Mouse (Mus musculus): ENCODE results near the gene Zbtb46. TPM values are rescaled to one million over a fixed set of nuclear protein-coding genes. Genes with fewer than 3 reads are reported as not detected.

The Zbtb46 gene
- polyA plus RNA-seq, 1 experiment = not detected

GRCm38 (mm10) chr2:181420903-181421638, 38.2 kb downstream of the Zbtb46 start:
- no peak overlapping the region for H3K27ac ChIP-seq (ENCODE audit: insufficient read depth, low read depth, low read length)
- TF ChIP-seq CTCF (IDR thresholded peaks at IDR 0.05; ENCODE audit: insufficient read depth, low read depth, low read length) (no peak), POLR2A (IDR thresholded peaks at IDR 0.05; ENCODE audit: insufficient read depth, low read depth, low read length) (no peak)
- H3K4me1 ChIP-seq (ENCODE audit: control insufficient read depth, insufficient read depth, low read length) = no peaks in the 10 kb centered on the region
- WGBS = 87% methylated on average over 4 of the region's 4 CpGs
- H3K4me3 ChIP-seq (ENCODE audit: insufficient read depth, low read depth, low read length) = no peak overlapping the region

GRCm38 (mm10) chr2:181420426-181420825, 38.8 kb downstream of the Zbtb46 start:
- H3K27ac ChIP-seq (ENCODE audit: insufficient read depth, low read depth, low read length) = no peak overlapping the region
- H3K4me3 ChIP-seq (ENCODE audit: insufficient read depth, low read depth, low read length) = no peak overlapping the region
- no peaks in the 10 kb centered on the region for H3K4me1 ChIP-seq (ENCODE audit: control insufficient read depth, insufficient read depth, low read length)
- 43% methylated on average over 4 of the region's 4 CpGs for WGBS
- TF ChIP-seq CTCF (IDR thresholded peaks at IDR 0.05; ENCODE audit: insufficient read depth, low read depth, low read length) (no peak), POLR2A (IDR thresholded peaks at IDR 0.05; ENCODE audit: insufficient read depth, low read depth, low read length) (no peak)

- WGBS = 89% methylated on average over 7 of the region's 7 CpGs
- Histone ChIP-seq H3K27ac (ENCODE audit: insufficient read depth, low read depth, low read length) (no peak overlapping the region), H3K4me1 (ENCODE audit: control insufficient read depth, insufficient read depth, low read length) (no peaks in the 10 kb centered on the region), H3K4me3 (ENCODE audit: insufficient read depth, low read depth, low read length) (no peak overlapping the region)
- no peak for TF ChIP-seq CTCF (IDR thresholded peaks at IDR 0.05; ENCODE audit: insufficient read depth, low read depth, low read length)
- TF ChIP-seq POLR2A (IDR thresholded peaks at IDR 0.05; ENCODE audit: insufficient read depth, low read depth, low read length) = no peak
These were observed 39.9 kb downstream of the Zbtb46 start for GRCm38 (mm10) chr2:181419359-181419758.

- 42% methylated on average over 3 of the region's 3 CpGs for WGBS
- TF ChIP-seq POLR2A (IDR thresholded peaks at IDR 0.05; ENCODE audit: insufficient read depth, low read depth, low read length) = no peak
- no peak for TF ChIP-seq CTCF (IDR thresholded peaks at IDR 0.05; ENCODE audit: insufficient read depth, low read depth, low read length)
- H3K4me3 ChIP-seq (ENCODE audit: insufficient read depth, low read depth, low read length) = no peak overlapping the region
These were observed 43.3 kb downstream of the Zbtb46 start for GRCm38 (mm10) chr2:181415945-181416344.

GRCm38 (mm10) chr2:181413141-181413540, 46.1 kb downstream of the Zbtb46 start:
- no peaks in the 10 kb centered on the region for H3K4me1 ChIP-seq (ENCODE audit: control insufficient read depth, insufficient read depth, low read length)
- no peak overlapping the region for H3K27ac ChIP-seq (ENCODE audit: insufficient read depth, low read depth, low read length)
- TF ChIP-seq POLR2A (IDR thresholded peaks at IDR 0.05; ENCODE audit: insufficient read depth, low read depth, low read length) (no peak), CTCF (IDR thresholded peaks at IDR 0.05; ENCODE audit: insufficient read depth, low read depth, low read length) (no peak)
- H3K4me3 ChIP-seq (ENCODE audit: insufficient read depth, low read depth, low read length) = no peak overlapping the region
- WGBS = 50% methylated on average over 2 of the region's 2 CpGs

More at GRCm38 (mm10) chr2:181415945-181416344, 43.3 kb downstream of the Zbtb46 start:
- H3K4me1 ChIP-seq (ENCODE audit: control insufficient read depth, insufficient read depth, low read length) = no peaks in the 10 kb centered on the region
- no peak overlapping the region for H3K27ac ChIP-seq (ENCODE audit: insufficient read depth, low read depth, low read length)

- Histone ChIP-seq H3K4me1 (ENCODE audit: control insufficient read depth, insufficient read depth, low read length) (no peaks in the 10 kb centered on the region), H3K27ac (ENCODE audit: insufficient read depth, low read depth, low read length) (no peak overlapping the region), H3K4me3 (ENCODE audit: insufficient read depth, low read depth, low read length) (no peak overlapping the region)
- 30% methylated on average over 4 of the region's 4 CpGs for WGBS
- no peak for TF ChIP-seq POLR2A (IDR thresholded peaks at IDR 0.05; ENCODE audit: insufficient read depth, low read depth, low read length)
- no peak for TF ChIP-seq CTCF (IDR thresholded peaks at IDR 0.05; ENCODE audit: insufficient read depth, low read depth, low read length)
These were observed 48.3 kb downstream of the Zbtb46 start for GRCm38 (mm10) chr2:181410760-181411473.

- H3K27ac ChIP-seq (ENCODE audit: insufficient read depth, low read depth, low read length) = no peak overlapping the region
- no peak overlapping the region for H3K4me3 ChIP-seq (ENCODE audit: insufficient read depth, low read depth, low read length)
- H3K4me1 ChIP-seq (ENCODE audit: control insufficient read depth, insufficient read depth, low read length) = no peaks in the 10 kb centered on the region
- no peak for TF ChIP-seq CTCF (IDR thresholded peaks at IDR 0.05; ENCODE audit: insufficient read depth, low read depth, low read length)
- no peak for TF ChIP-seq POLR2A (IDR thresholded peaks at IDR 0.05; ENCODE audit: insufficient read depth, low read depth, low read length)
- 87% methylated on average over 7 of the region's 7 CpGs for WGBS
These were observed 49.6 kb downstream of the Zbtb46 start for GRCm38 (mm10) chr2:181409643-181410042.

- Histone ChIP-seq H3K4me3 (ENCODE audit: insufficient read depth, low read depth, low read length) (no peak overlapping the region), H3K27ac (ENCODE audit: insufficient read depth, low read depth, low read length) (no peak overlapping the region), H3K4me1 (ENCODE audit: control insufficient read depth, insufficient read depth, low read length) (no peaks in the 10 kb centered on the region)
- no peak for TF ChIP-seq POLR2A (IDR thresholded peaks at IDR 0.05; ENCODE audit: insufficient read depth, low read depth, low read length)
- TF ChIP-seq CTCF (IDR thresholded peaks at IDR 0.05; ENCODE audit: insufficient read depth, low read depth, low read length) = no peak
- WGBS = 93% methylated on average over 3 of the region's 3 CpGs
These were observed 55.5 kb downstream of the Zbtb46 start for GRCm38 (mm10) chr2:181403722-181404121.

- no peak for TF ChIP-seq CTCF (IDR thresholded peaks at IDR 0.05; ENCODE audit: insufficient read depth, low read depth, low read length)
- TF ChIP-seq POLR2A (IDR thresholded peaks at IDR 0.05; ENCODE audit: insufficient read depth, low read depth, low read length) = no peak
- 42% methylated on average over 1 of the region's 1 CpGs for WGBS
- Histone ChIP-seq H3K4me3 (ENCODE audit: insufficient read depth, low read depth, low read length) (no peak overlapping the region), H3K4me1 (ENCODE audit: control insufficient read depth, insufficient read depth, low read length) (no peaks in the 10 kb centered on the region), H3K27ac (ENCODE audit: insufficient read depth, low read depth, low read length) (no peak overlapping the region)
These were observed 57.7 kb downstream of the Zbtb46 start for GRCm38 (mm10) chr2:181401497-181401896.
